Mouse (Mus musculus): ENCODE data around the gene Hrc.

- no peak for TF ChIP-seq CTCF (IDR thresholded peaks at IDR 0.05; ENCODE audit: borderline replicate concordance, insufficient read depth, low read length)
- no peak for TF ChIP-seq POLR2A (IDR thresholded peaks at IDR 0.05; ENCODE audit: low read depth, low read length)
These were observed 5.0 kb downstream of the Hrc start for GRCm38 (mm10) chr7:45340066-45340442.

All from embryonic fibroblast, embryonic 13.5 days (primary cell).